Mouse (Mus musculus) fat pad, adult 2 months (tissue): ENCODE measurements around the gene Dnah7a.
"Not testable (repeated sequence)": the region's sequence is repeated elsewhere in the genome, so short reads cannot be mapped to it uniquely, and the experiment has no call there.

Experiments
- DNase-seq: peaks from one replicate; pipeline ENCODE4 v3.0.0-alpha.2; 2011; ENCODE audit warnings: low read depth, low spot score; ENCODE audit errors: extremely low read depth

Gene Dnah7a

GRCm38 (mm10) chr1:53709602-53710001 is 3.0 kb upstream of the Dnah7a start:
- not testable (repeated sequence) for DNase-seq

GRCm38 (mm10) chr1:53704164-53704563 is 2.4 kb downstream of the Dnah7a start:
- DNase-seq: no peak

GRCm38 (mm10) chr1:53664268-53664667 is 42.3 kb downstream of the Dnah7a start:
- not testable (repeated sequence) for DNase-seq

GRCm38 (mm10) chr1:53639865-53640794 is 66.5 kb downstream of the Dnah7a start:
- no peak for DNase-seq

- DNase-seq: not testable (repeated sequence)
Observed at GRCm38 (mm10) chr1:53635641-53636040, 70.9 kb downstream of the Dnah7a start.

GRCm38 (mm10) chr1:53632040-53632439 is 74.5 kb downstream of the Dnah7a start:
- DNase-seq: not testable (repeated sequence)

GRCm38 (mm10) chr1:53630011-53630410 is 76.6 kb downstream of the Dnah7a start:
- DNase-seq: no peak

- no peak for DNase-seq
Observed at GRCm38 (mm10) chr1:53613486-53613885, 93.1 kb downstream of the Dnah7a start.

- DNase-seq: not testable (repeated sequence)
Observed at GRCm38 (mm10) chr1:53581326-53581725, 125.3 kb downstream of the Dnah7a start.

- DNase-seq: not testable (repeated sequence)
Observed at GRCm38 (mm10) chr1:53557918-53558317, 148.7 kb downstream of the Dnah7a start.

GRCm38 (mm10) chr1:53547018-53547417 is 159.6 kb downstream of the Dnah7a start:
- not testable (repeated sequence) for DNase-seq

GRCm38 (mm10) chr1:53538356-53538755 is 168.2 kb downstream of the Dnah7a start:
- DNase-seq: not testable (repeated sequence)

GRCm38 (mm10) chr1:53534826-53535225 is 171.8 kb downstream of the Dnah7a start:
- DNase-seq: not testable (repeated sequence)

GRCm38 (mm10) chr1:53526021-53526420 is 180.6 kb downstream of the Dnah7a start:
- DNase-seq: not testable (repeated sequence)

- DNase-seq: no peak
Observed at GRCm38 (mm10) chr1:53473699-53474098, 232.9 kb downstream of the Dnah7a start.

- not testable (repeated sequence) for DNase-seq
Observed at GRCm38 (mm10) chr1:53472084-53472483, 234.5 kb downstream of the Dnah7a start.

GRCm38 (mm10) chr1:53467325-53467670 is 239.3 kb downstream of the Dnah7a start:
- DNase-seq: no peak

- DNase-seq: not testable (repeated sequence)
Observed at GRCm38 (mm10) chr1:53466524-53467324, 239.9 kb downstream of the Dnah7a start.

GRCm38 (mm10) chr1:53439173-53439572 is 267.4 kb downstream of the Dnah7a start:
- DNase-seq: not testable (repeated sequence)

GRCm38 (mm10) chr1:53432433-53432832 is 274.2 kb downstream of the Dnah7a start:
- DNase-seq: not testable (repeated sequence)

- no peak for DNase-seq
Observed at GRCm38 (mm10) chr1:53405803-53406325, 300.7 kb downstream of the Dnah7a start.
